Mouse (Mus musculus) lung, embryonic 15.5 days (tissue): ENCODE results near the gene Itk. TPM values are rescaled to one million over a fixed set of nuclear protein-coding genes. Genes with fewer than 3 reads are reported as not detected.

Experiments used
- ATAC-seq: fragments of 200-750 bp; cut with Nextera tagmentation; 2 replicates; pipeline ENCODE4 v1.8.0; 2017; ENCODE audit warnings: moderate number of reproducible peaks, borderline replicate concordance; ENCODE audit not compliant: low FRiP score, low TSS enrichment; ENCODE audit errors: extremely low read depth
- H3K27ac ChIP-seq: fragments of 300-500 bp; sonication (generic); 2 replicates; pipeline ENCODE4 v1.5.1; 2015; ENCODE audit warnings: moderate library complexity, mild to moderate bottlenecking, inconsistent platforms
- H3K27me3 ChIP-seq: fragments of 300-500 bp; sonication (generic); 2 replicates; pipeline ENCODE4 v1.6.1; 2015; ENCODE audit warnings: inconsistent platforms
- H3K36me3 ChIP-seq: fragments of 300-500 bp; sonication (generic); 2 replicates; pipeline ENCODE4 v1.6.1; 2015; ENCODE audit warnings: inconsistent platforms
- H3K4me1 ChIP-seq: fragments of 300-500 bp; sonication (generic); 2 replicates; pipeline ENCODE4 v1.6.1; 2015; ENCODE audit warnings: inconsistent platforms
- H3K4me2 ChIP-seq: fragments of 300-500 bp; sonication (generic); 2 replicates; pipeline ENCODE4 v1.6.1; 2015; ENCODE audit warnings: inconsistent platforms, mild to moderate bottlenecking, moderate library complexity
- H3K4me3 ChIP-seq: fragments of 300-500 bp; sonication (generic); 2 replicates; pipeline ENCODE4 v1.5.1; 2015; ENCODE audit warnings: mild to moderate bottlenecking, inconsistent platforms
- H3K9ac ChIP-seq: fragments of 300-500 bp; sonication (generic); 2 replicates; pipeline ENCODE4 v1.6.1; 2015; ENCODE audit warnings: inconsistent platforms
- H3K9me3 ChIP-seq: fragments of 300-500 bp; sonication (generic); 2 replicates; pipeline ENCODE4 v1.6.1; 2016; ENCODE audit warnings: inconsistent platforms
- WGBS: fragments of 180-500 bp; shearing (Covaris S2); methylation state at CpG from one replicate; pipeline ENCODE4 v1.1.7; 2015; 5-methylcytosine and 5-hydroxymethylcytosine counted together
- polyA plus RNA-seq: library from polyadenylated mRNA; unstranded; fragments of >200 nt; fragmentation: Nextera tagmentation; extraction: Ambion mirVana; gene quantifications from 2 replicates; pipeline ENCODE4 v1.2.1, GENCODE M21; 2015

Gene Itk
- polyA plus RNA-seq, 1 experiment from 2014 or later: 0.80 TPM

DNA sequence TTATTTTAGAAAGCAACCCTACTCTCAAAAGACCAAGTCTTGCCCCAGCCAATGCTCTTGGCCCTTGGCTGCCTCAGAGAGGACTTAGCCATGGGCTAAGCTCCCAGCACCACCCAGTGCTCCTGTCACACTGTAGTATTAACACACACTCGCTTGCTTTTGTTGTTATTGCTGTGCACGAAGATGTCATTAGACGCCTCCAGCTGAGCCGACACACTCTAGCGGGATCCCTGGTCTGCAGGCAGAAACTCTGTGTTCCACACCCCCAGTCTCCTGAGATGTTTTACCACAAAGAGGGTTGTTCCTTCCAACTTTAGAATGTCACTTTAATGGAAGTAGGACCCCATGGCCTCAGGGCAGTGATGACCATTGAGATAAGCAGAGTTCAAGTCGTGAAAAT lies 877 bp downstream of the Itk start:
- WGBS: 42% methylated on average over 6 of the region's 6 CpGs
- no peak overlapping the region for H3K4me3 ChIP-seq
- no peak overlapping the region for H3K27ac ChIP-seq
- no peaks in the 10 kb centered on the region for H3K9me3 ChIP-seq
- ATAC-seq: no peak
- H3K4me1 ChIP-seq: no peaks in the 10 kb centered on the region
- no peak overlapping the region for H3K4me2 ChIP-seq
- H3K9ac ChIP-seq: no peak overlapping the region
- H3K27me3 ChIP-seq: no peaks in the 10 kb centered on the region
- H3K36me3 ChIP-seq: no peaks in the 10 kb centered on the region

- H3K9ac ChIP-seq: no peak overlapping the region
- no peak overlapping the region for H3K4me3 ChIP-seq
- whole genome bisulfite sequencing: 85% methylated on average over 8 of the region's 8 CpGs
- no peaks in the 10 kb centered on the region for H3K4me1 ChIP-seq
- no peak overlapping the region for H3K4me2 ChIP-seq
- no peaks in the 10 kb centered on the region for H3K9me3 ChIP-seq
- H3K27me3 ChIP-seq: no peaks in the 10 kb centered on the region
- ATAC-seq: no peak
- H3K27ac ChIP-seq: no peak overlapping the region
- H3K36me3 ChIP-seq: no peaks in the 10 kb centered on the region
These were observed 2.3 kb downstream of the Itk start for GRCm38 (mm10) chr11:46387061-46387460.

DNA sequence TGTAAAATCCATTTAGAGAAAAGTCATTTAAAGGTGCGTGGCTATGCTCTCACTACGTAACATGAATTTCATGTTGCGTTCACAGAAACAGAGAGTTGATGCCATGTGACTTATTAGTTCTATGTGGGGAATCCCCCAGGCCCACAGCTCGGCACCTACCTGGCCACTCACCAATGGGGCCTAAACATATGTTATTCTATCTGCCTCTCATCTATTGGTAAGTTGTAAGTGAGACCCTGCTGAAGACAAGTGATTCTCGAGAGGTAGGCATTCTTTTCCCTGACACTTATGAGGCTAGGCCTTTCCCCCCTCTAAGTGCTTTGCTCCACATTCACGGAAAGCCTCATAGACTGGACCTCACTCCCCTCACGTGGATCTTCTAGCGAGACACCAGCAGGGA lies 2.8 kb downstream of the Itk start:
- Histone ChIP-seq H3K4me3 (no peak overlapping the region), H3K36me3 (no peaks in the 10 kb centered on the region), H3K4me1 (no peaks in the 10 kb centered on the region), H3K27me3 (no peaks in the 10 kb centered on the region), H3K27ac (no peak overlapping the region), H3K9ac (no peak overlapping the region), H3K4me2 (no peak overlapping the region), H3K9me3 (no peaks in the 10 kb centered on the region)
- WGBS: 74% methylated on average over 8 of the region's 8 CpGs
- ATAC-seq: no peak

GRCm38 (mm10) chr11:46384925-46385324 lies 4.4 kb downstream of the Itk start:
- Histone ChIP-seq H3K27me3 (no peaks in the 10 kb centered on the region), H3K27ac (no peak overlapping the region), H3K4me3 (no peak overlapping the region), H3K9me3 (no peaks in the 10 kb centered on the region), H3K9ac (no peak overlapping the region), H3K36me3 (no peaks in the 10 kb centered on the region), H3K4me1 (no peaks in the 10 kb centered on the region), H3K4me2 (no peak overlapping the region)
- ATAC-seq: no peak
- WGBS: 72% methylated on average over 2 of the region's 2 CpGs

DNA sequence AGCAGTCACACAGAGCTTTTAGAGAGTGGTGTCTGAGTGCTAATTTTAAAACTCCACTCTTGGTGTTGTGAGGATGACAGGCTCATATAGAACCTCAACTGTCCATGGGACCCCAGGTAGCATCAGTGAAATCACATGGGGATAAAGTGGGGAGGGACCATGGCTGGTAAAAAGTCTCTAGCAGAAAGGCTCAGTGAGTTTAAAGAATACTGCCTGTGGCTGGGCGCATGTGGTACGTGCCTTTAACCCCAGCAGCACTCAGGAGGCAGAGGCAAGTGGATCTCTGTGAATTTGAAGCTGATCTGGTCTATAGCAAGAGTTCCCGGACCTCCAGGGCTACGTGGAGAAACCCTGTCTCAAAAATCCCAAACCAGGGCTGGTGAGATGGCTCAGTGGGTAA lies 6.8 kb downstream of the Itk start:
- Histone ChIP-seq H3K4me3 (no peak overlapping the region), H3K9ac (no peak overlapping the region)
- 91% methylated on average over 4 of the region's 4 CpGs for WGBS

GRCm38 (mm10) chr11:46380097-46380675 lies 9.1 kb downstream of the Itk start:
- no peaks in the 10 kb centered on the region for H3K9me3 ChIP-seq
- H3K4me2 ChIP-seq: no peak overlapping the region
- no peak for ATAC-seq
- no peaks in the 10 kb centered on the region for H3K36me3 ChIP-seq
- H3K27me3 ChIP-seq: no peaks in the 10 kb centered on the region
- no peak overlapping the region for H3K4me3 ChIP-seq
- 86% methylated on average over 7 of the region's 7 CpGs for WGBS
- no peaks in the 10 kb centered on the region for H3K4me1 ChIP-seq
- H3K9ac ChIP-seq: no peak overlapping the region
- H3K27ac ChIP-seq: no peak overlapping the region

More for the DNA sequence above, 6.8 kb downstream of the Itk start:
- Histone ChIP-seq H3K27ac (no peak overlapping the region), H3K27me3 (no peaks in the 10 kb centered on the region), H3K4me2 (no peak overlapping the region), H3K4me1 (no peaks in the 10 kb centered on the region), H3K9me3 (no peaks in the 10 kb centered on the region), H3K36me3 (no peaks in the 10 kb centered on the region)
- no peak for ATAC-seq

GRCm38 (mm10) chr11:46377819-46378782 lies 11.2 kb downstream of the Itk start:
- H3K36me3 ChIP-seq: no peaks in the 10 kb centered on the region
- no peaks in the 10 kb centered on the region for H3K4me1 ChIP-seq
- H3K4me3 ChIP-seq: no peak overlapping the region
- H3K9ac ChIP-seq: no peak overlapping the region
- no peak for ATAC-seq
- 85% methylated on average over 8 of the region's 8 CpGs for WGBS
- no peaks in the 10 kb centered on the region for H3K9me3 ChIP-seq
- H3K27me3 ChIP-seq: no peaks in the 10 kb centered on the region
- H3K27ac ChIP-seq: no peak overlapping the region
- H3K4me2 ChIP-seq: no peak overlapping the region

DNA sequence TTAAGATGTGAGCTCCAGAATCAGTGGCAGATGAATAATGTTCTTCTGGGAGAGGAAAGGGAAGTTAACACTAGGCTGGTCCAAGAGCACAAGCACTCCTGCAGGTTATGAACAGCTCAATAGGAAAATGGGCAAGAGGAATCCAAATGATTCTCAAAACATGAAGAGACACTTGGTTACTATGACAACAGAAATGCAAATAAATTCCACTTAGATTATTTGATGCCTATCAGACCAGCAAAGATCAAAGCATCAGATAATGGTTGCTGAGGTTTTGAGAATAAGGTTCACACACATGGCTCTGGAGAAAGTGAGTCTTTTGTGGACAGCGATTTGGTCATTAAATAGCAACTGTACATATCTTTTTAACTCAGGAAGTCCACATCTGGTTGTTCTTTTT lies 12.0 kb downstream of the Itk start:
- no peak overlapping the region for H3K4me3 ChIP-seq
- H3K9me3 ChIP-seq: no peaks in the 10 kb centered on the region
- no peak overlapping the region for H3K9ac ChIP-seq
- ATAC-seq: no peak
- H3K36me3 ChIP-seq: no peaks in the 10 kb centered on the region
- no peaks in the 10 kb centered on the region for H3K4me1 ChIP-seq
- no peak overlapping the region for H3K27ac ChIP-seq
- no peak overlapping the region for H3K4me2 ChIP-seq
- 77% methylated on average over 1 of the region's 1 CpGs for WGBS
- no peaks in the 10 kb centered on the region for H3K27me3 ChIP-seq

DNA sequence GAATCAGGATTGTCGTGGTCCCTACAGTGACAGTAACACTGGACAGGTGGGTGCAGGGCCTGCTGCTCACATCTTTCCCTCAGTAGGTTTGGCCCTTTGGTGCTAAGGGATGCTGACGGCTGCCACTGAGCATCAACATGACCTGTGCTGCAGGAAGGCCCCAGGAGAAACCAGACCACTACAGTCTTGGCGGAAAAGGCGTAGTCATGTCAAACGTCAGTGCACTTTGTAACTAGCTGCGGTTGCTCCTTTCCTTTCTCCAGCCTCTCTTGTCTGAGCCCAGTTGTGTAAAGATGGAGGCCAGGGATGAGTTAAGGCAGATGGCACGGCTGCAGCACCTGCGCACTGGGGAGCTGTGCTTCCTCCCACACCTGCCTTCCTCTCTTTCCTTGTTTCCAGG lies 14.3 kb downstream of the Itk start:
- H3K9me3 ChIP-seq: no peaks in the 10 kb centered on the region
- no peak overlapping the region for H3K4me2 ChIP-seq
- 78% methylated on average over 8 of the region's 8 CpGs for WGBS
- no peak overlapping the region for H3K9ac ChIP-seq
- ATAC-seq: no peak
- H3K36me3 ChIP-seq: no peaks in the 10 kb centered on the region
- no peak overlapping the region for H3K4me3 ChIP-seq
- H3K27me3 ChIP-seq: no peaks in the 10 kb centered on the region
- H3K4me1 ChIP-seq: no peaks in the 10 kb centered on the region
- H3K27ac ChIP-seq: no peak overlapping the region

DNA sequence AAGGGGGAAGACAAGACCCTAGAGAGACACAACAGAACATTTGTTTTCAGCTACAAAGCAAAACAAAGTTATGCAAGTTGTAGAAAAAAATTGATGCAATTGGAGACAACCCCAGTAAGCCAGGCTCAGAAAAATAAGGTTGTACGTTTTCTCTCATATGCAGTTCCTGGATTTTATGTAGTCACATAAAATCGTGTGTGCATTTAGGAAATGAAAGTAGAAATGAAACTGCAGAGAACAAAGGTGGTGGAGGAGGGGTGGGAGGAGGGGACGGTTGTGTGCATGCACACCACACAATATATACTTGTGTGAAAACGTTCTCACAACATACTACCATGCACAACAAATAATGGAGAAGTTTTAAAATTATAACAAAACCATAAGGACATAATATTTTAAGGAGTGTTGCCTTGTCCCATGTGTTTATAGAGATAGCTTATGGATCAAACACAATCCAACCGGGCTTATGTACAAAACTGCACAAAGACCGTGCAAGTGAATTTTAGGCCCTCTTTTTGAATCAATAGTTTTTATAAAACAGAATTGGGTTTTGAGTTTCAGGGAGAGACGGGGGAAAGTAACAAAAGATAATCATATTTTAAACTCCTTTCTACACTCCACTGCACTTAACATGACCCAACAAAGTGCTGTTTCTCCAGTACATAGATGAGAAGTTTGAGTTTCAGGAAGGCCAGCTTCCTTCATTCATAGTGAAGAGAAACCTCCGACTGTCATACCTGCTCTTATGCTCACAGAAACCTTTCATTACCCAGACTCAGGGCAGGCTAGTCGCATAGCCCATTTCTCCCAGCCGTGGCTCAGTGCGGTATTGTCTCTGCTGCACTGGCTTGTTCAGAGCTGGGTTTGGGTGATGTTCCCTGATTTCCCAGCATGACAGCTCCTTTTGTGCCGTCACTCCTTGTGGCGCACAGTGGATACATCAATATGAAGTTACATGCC lies 16.0 kb downstream of the Itk start:
- ATAC-seq: no peak
- Histone ChIP-seq H3K9me3 (no peaks in the 10 kb centered on the region), H3K4me1 (no peaks in the 10 kb centered on the region), H3K9ac (no peak overlapping the region), H3K4me3 (no peak overlapping the region), H3K36me3 (no peaks in the 10 kb centered on the region), H3K27me3 (no peaks in the 10 kb centered on the region), H3K27ac (no peak overlapping the region), H3K4me2 (no peak overlapping the region)
- WGBS: 75% methylated on average over 13 of the region's 13 CpGs

DNA sequence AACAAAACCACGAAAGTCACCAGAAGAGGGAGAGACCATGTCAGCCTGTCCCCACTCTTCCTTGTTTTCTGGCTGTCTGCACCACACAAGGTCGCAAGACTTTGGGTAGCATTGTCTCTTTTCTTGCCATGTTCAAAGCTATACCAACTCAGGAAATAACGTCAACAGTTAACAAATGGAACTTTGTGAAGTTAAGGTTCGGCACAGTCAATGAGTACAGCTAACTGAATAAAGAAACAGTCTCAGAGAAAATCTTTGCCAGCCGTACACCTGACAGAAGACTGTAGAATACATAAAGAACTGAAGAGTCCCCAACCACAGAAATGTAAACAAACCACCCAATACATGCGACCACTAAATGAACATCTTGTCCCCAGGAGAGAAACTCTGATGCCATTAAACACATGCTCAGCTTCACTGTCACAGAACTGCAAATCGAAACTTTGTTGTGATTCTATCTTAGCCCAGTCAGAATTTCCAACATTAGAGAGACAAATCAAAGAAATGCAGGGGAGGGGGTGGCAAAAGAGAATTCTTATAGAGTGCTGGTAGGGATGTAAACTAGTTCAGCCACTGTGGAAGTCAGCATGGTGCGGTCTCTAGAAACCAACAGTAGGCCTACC lies 16.9 kb downstream of the Itk start:
- ATAC-seq: no peak
- H3K9ac ChIP-seq: no peak overlapping the region
- 64% methylated on average over 8 of the region's 8 CpGs for WGBS
- no peaks in the 10 kb centered on the region for H3K4me1 ChIP-seq
- no peaks in the 10 kb centered on the region for H3K27me3 ChIP-seq
- no peaks in the 10 kb centered on the region for H3K9me3 ChIP-seq
- no peak overlapping the region for H3K4me3 ChIP-seq
- no peak overlapping the region for H3K27ac ChIP-seq
- H3K4me2 ChIP-seq: no peak overlapping the region
- no peaks in the 10 kb centered on the region for H3K36me3 ChIP-seq
